ENCODE assay signal across 23 mouse cellular contexts in genomic region chr1:39920616-39921015, GRCm38 (mm10). TPM values are rescaled to one million over a fixed set of nuclear protein-coding genes. Genes with fewer than 3 reads are reported as not detected.
DNase-seq lines count a peak whose midpoint lies in the region; ATAC-seq and TF ChIP-seq lines count a peak whose summit lies in the region.
"Had no signal": no experiment of that assay in that cellular context is flagged by ENCODE, and none has a peak within 500 bp of the region (broad histone marks: within the 10 kb centered on the region; RNA-seq: fewer than 3 reads in every experiment).

No protein-coding gene starts in this region.

- no peaks in the 10 kb centered on the region for H3K9me3 ChIP-seq in heart, embryonic 16.5 days (replicated peaks; ENCODE audit: control insufficient read depth, low read length)
- H3K9me3 ChIP-seq: heart, embryonic 10.5 days; hindbrain, embryonic 12.5 days; limb, embryonic 15.5 days; neural tube, embryonic 12.5 days had no signal

- intact Hi-C loops in heart, postnatal 25 days (cut with DNase I) = no loop called here

- H3K4me1 ChIP-seq in heart, embryonic 16.5 days (ENCODE audit: control insufficient read depth, insufficient read depth, low read length) = peaks cover 77% of the 10 kb centered on the region
- H3K4me1 ChIP-seq in spleen, adult 2 months (ENCODE audit: control insufficient read depth, insufficient read depth, insufficient read length) = peaks cover 47% of the 10 kb centered on the region; the same call in 1 of the 2 replicates
- peaks cover 76% of the 10 kb centered on the region for H3K4me1 ChIP-seq in bone marrow macrophage, adult 2 months (ENCODE audit: control insufficient read depth, insufficient read depth, low read length)

- DNase-seq in heart, postnatal 25 days (ENCODE audit: low spot score) = no peak
- no peak for DNase-seq in spleen, adult 2 months (ENCODE audit: low read depth in 1 of 2, low spot score in 2 of 2)
- DNase-seq in spleen, adult 18-20 months = no peak
- DNase-seq in cerebellum, adult 18-20 months = no peak
- DNase-seq in cerebellum, adult 9-11 months = no peak
- DNase-seq: adrenal gland, postnatal 25 days; cerebellum, adult 11-12 months; cerebellum, postnatal 25 days; forebrain, postnatal 0 days; kidney, adult 18-20 months; left cerebral cortex, postnatal 4 days; lung, adult 18-20 months; midbrain, embryonic 14.5 days; right cerebral cortex, postnatal 4 days; thymus, postnatal 25 days had no signal

- no peaks in the 10 kb centered on the region for H3K27me3 ChIP-seq in heart, embryonic 16.5 days (ENCODE audit: control insufficient read depth, insufficient read depth, low read length)
- H3K27me3 ChIP-seq in spleen, adult 2 months (ENCODE audit: control insufficient read depth, insufficient read depth, low read length) = no peaks in the 10 kb centered on the region
- H3K27me3 ChIP-seq: embryonic facial prominence, embryonic 12.5 days; hindbrain, embryonic 12.5 days; limb, embryonic 15.5 days; neural tube, embryonic 12.5 days had no signal

- TF ChIP-seq POLR2A in spleen, adult 2 months (IDR thresholded peaks at IDR 0.05; ENCODE audit: low read depth, low read length) = no peak
- no peak for TF ChIP-seq POLR2A in bone marrow macrophage, adult 2 months (IDR thresholded peaks at IDR 0.05; ENCODE audit: borderline replicate concordance, low read depth, low read length)

- 50% methylated on average over 2 of the region's 2 CpGs for WGBS in heart, embryonic 16.5 days
- 29% methylated on average over 2 of the region's 2 CpGs for WGBS in spleen, adult 2 months

- H3K4me3 ChIP-seq in heart, embryonic 16.5 days (ENCODE audit: low read length) = no peak overlapping the region
- H3K4me3 ChIP-seq in spleen, adult 2 months (ENCODE audit: extremely low read depth, insufficient read depth, insufficient read length) = no peak overlapping the region
- H3K4me3 ChIP-seq in bone marrow macrophage, adult 2 months (ENCODE audit: insufficient read depth, low read length) = no peak overlapping the region
- H3K4me3 ChIP-seq: embryonic facial prominence, embryonic 12.5 days; heart, embryonic 10.5 days; hindbrain, embryonic 12.5 days; limb, embryonic 15.5 days; neural tube, embryonic 12.5 days had no signal

- ATAC-seq in heart, embryonic 16.5 days (replicated peaks; ENCODE audit: extremely low read depth, insufficient read depth, low FRiP score) = no peak
- ATAC-seq in megakaryocyte, adult 5-6 weeks (ENCODE audit: poor library complexity, severe bottlenecking) = peak; percentile 48
- ATAC-seq: forebrain, postnatal 0 days had no signal

- no peak for TF ChIP-seq CTCF in spleen, adult 2 months (IDR thresholded peaks at IDR 0.05; ENCODE audit: extremely low read depth, insufficient read depth, insufficient read length, insufficient replicate concordance)
- no peak for TF ChIP-seq CTCF in bone marrow macrophage, adult 2 months (IDR thresholded peaks at IDR 0.05; ENCODE audit: low read depth, low read length)

- H3K36me3 ChIP-seq in heart, embryonic 16.5 days (ENCODE audit: control insufficient read depth, insufficient read depth) = 0 out of 2 replicates have a peak, but pooled peaks cover 4% of the 10 kb centered on the region
- no peaks in the 10 kb centered on the region for H3K36me3 ChIP-seq in spleen, adult 2 months (ENCODE audit: control insufficient read depth, insufficient read depth, low read length)

- H3K27ac ChIP-seq in heart, embryonic 16.5 days (ENCODE audit: low read length) = peak overlapping the region; percentile 56
- peak overlapping the region; percentile 72 for H3K27ac ChIP-seq in spleen, adult 2 months (ENCODE audit: insufficient read depth, low read length)
- H3K27ac ChIP-seq in bone marrow macrophage, adult 2 months (ENCODE audit: insufficient read depth, low read depth, low read length) = peak overlapping the region; percentile 1
- H3K27ac ChIP-seq: embryonic facial prominence, embryonic 12.5 days; heart, embryonic 10.5 days; hindbrain, embryonic 12.5 days; limb, embryonic 15.5 days; neural tube, embryonic 12.5 days had no signal

- no peak overlapping the region for H3K4me2 ChIP-seq in heart, embryonic 16.5 days (ENCODE audit: low read depth, low read length)
- H3K4me2 ChIP-seq: embryonic facial prominence, embryonic 12.5 days; hindbrain, embryonic 12.5 days; limb, embryonic 15.5 days; neural tube, embryonic 12.5 days had no signal

- H3K9ac ChIP-seq in heart, embryonic 16.5 days (ENCODE audit: low read length) = no peak overlapping the region
- H3K9ac ChIP-seq: embryonic facial prominence, embryonic 12.5 days; forebrain, postnatal 0 days; hindbrain, embryonic 12.5 days; limb, embryonic 15.5 days; neural tube, embryonic 12.5 days had no signal

RNA-seq across cellular contexts. Expression of gene Map4k4, which starts 19.9 kb away (rescaled TPM):
- polyA plus RNA-seq in heart, embryonic 16.5 days (2015; fragmentation: Nextera tagmentation; extraction: Ambion mirVana) = 14.7 and 23.8 TPM in 2 replicates
- total RNA-seq in heart, postnatal 25 days (2021) = 100 to 1,000 TPM; 155 to 174 TPM
- 54.3 and 60.7 TPM in 2 replicates for polyA plus RNA-seq in spleen, adult 2 months (2012; rRNA removed)
- polyA plus RNA-seq in bone marrow macrophage, adult 2 months (2012; ENCODE audit: insufficient read depth, insufficient read length, missing spikeins) = 54.5 and 62.5 TPM in 2 replicates
- total RNA-seq in megakaryocyte, adult 5-6 weeks (2015) = 52.1 and 52.3 TPM in 2 replicates
- 190 and 228 TPM in 2 replicates for total RNA-seq in megakaryocyte, adult 5-6 weeks (2017)

Comparison
In these comparisons a context has a peak if more than half of its experiments do, and no peak if none do; other contexts are left out.
1. H3K27ac ChIP-seq: peak in every context shown above with its lines; median percentile 72 in spleen, adult 2 months; 56 in heart, embryonic 16.5 days; 1 in bone marrow macrophage, adult 2 months.